Mouse (Mus musculus): Measurements from ENCODE around the gene Enpp7.

GRCm38 (mm10) chr11:118945868-118946267 is 42.1 kb upstream of the Enpp7 start:
- TF ChIP-seq CTCF (IDR thresholded peaks at IDR 0.05; ENCODE audit: low read depth, low read length) = no peak
- no peak for TF ChIP-seq POLR2A (IDR thresholded peaks at IDR 0.05; ENCODE audit: extremely low read depth, insufficient read depth, low read length)

All from liver, adult 2 months (tissue).